Mouse (Mus musculus) Patski (cell line): ENCODE results near the gene Cap2. TPM values are rescaled to one million over a fixed set of nuclear protein-coding genes. Genes with fewer than 3 reads are reported as not detected.

Experiments
- ATAC-seq: fragments of 100-300 bp; one replicate; pipeline ENCODE4 v1.8.0; 2021
- CTCF ChIA-PET: fragments of 350-600 bp; sonication (Branson Sonifier 250); formaldehyde crosslinking; loops from one replicate; lab custom pipeline; 2022; ENCODE audit warnings: inconsistent platforms; lab: Charles Lee
- POLR2A ChIA-PET: fragments of 350-600 bp; sonication (Branson Sonifier 250); formaldehyde crosslinking; loops from one replicate; lab custom pipeline; 2022; ENCODE audit warnings: antibody characterized with exemption, inconsistent platforms; lab: Charles Lee
- DNase-seq: peaks from one replicate; pipeline ENCODE4 v3.0.0-alpha.2; 2011; ENCODE audit warnings: low read depth, low spot score
- H3K27me3 ChIP-seq: fragments of 371-371 bp; one replicate; pipeline ENCODE4 v1.5.1; 2021
- CTCF ChIP-seq: fragments of 100-300 bp; IDR thresholded peaks from one replicate; pipeline ENCODE4 v1.5.1; 2021
- in situ Hi-C: fragments of 300-500 bp; cut with MboI; formaldehyde crosslinking; loops from 3 replicates; pipeline ENCODE4 v1.11.1; 2018; ENCODE audit warnings: low pct_unique_long_range_greater_than_20kb, mixed read lengths
- polyA plus RNA-seq: library from polyadenylated mRNA; unstranded; gene quantifications from one replicate; pipeline ENCODE4 v1.2.3, GENCODE M21; 2021

Gene Cap2
- polyA plus RNA-seq, 1 experiment from 2014 or later = not detected

- no peaks in the 10 kb centered on the region for H3K27me3 ChIP-seq
- ChIA-PET POLR2A (no interaction called here), CTCF (no interaction called here)
- in situ Hi-C loops = no loop called here
- TF ChIP-seq CTCF = no peak
- ATAC-seq = no peak
- DNase-seq = no peak
Observed at GRCm38 (mm10) chr13:46588606-46589005, 87.0 kb downstream of the Cap2 start.

DNA sequence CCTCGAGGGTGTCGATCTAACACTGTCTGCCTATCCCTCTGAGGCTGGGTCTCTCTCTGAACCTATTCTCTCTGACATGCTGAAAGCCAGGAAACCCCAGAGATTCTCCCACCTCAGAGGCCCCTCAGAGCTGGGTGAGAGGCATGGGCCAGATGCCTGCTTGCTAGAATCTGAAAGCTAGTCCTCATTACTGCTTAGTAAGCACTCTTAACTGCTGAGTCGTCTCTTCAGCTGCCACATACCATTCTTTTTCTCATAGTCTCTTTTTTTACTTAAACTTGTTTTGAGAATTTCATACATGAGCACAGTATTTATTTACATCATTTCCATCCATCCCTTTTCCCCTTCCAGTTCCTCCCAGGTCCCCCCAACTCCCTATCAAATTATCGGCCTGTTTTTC lies 89.2 kb downstream of the Cap2 start:
- TF ChIP-seq CTCF = no peak
- ATAC-seq (no peak), DNase-seq (no peak)
- H3K27me3 ChIP-seq = no peaks in the 10 kb centered on the region
- CTCF ChIA-PET = no interaction called here
- POLR2A ChIA-PET = no interaction called here
- in situ Hi-C loops = no loop called here

DNA sequence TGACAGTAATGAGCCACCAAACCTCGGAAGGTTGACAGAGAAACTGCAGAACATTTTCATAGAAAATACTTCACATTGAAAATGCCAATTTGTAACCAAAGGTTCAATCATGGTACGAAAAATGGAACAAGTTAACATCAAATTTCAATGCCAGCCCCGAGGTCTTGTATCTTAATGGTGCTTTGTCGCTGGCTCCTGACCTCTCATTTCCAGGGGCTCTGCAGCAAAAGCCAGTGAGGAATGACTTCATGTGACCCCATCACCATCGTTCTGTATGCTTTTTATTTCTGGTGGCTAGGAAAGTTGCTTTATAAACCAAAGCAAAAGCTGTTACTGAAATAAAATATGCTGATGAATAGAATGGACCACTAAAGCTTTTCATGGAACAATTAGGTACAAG lies 99.0 kb downstream of the Cap2 start:
- in situ Hi-C loops = no loop called here
- POLR2A ChIA-PET = no interaction called here
- H3K27me3 ChIP-seq = peaks cover 6% of the 10 kb centered on the region
- CTCF ChIA-PET = no interaction called here
- no peak for ATAC-seq
- DNase-seq = no peak
- TF ChIP-seq CTCF = no peak

GRCm38 (mm10) chr13:46601386-46601785 lies 99.7 kb downstream of the Cap2 start:
- H3K27me3 ChIP-seq = peaks cover 6% of the 10 kb centered on the region
- in situ Hi-C loops = no loop called here
- TF ChIP-seq CTCF = no peak
- CTCF ChIA-PET = no interaction called here
- ATAC-seq = no peak
- POLR2A ChIA-PET = no interaction called here
- DNase-seq = no peak

DNA sequence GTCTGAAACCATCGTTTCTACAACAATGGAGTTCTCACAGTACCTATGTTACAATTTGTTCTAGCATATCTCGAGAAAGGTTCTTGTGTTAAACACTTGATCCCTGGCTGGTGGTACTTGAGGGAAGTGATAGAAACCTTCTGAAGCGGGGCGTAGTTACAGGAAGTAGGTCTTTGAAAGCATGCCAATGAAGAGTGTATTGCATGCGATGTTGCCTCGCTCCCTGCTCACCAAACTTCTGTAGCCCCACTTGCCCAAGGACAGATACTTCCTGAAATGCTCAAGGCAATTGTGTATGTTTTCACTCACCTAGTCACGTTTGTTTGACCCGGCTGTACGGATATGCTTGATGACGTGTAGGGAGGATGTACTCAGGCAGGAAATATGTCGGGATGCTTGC lies 101.0 kb downstream of the Cap2 start:
- in situ Hi-C loops = no loop called here
- POLR2A ChIA-PET = no interaction called here

GRCm38 (mm10) chr13:46611033-46611432 lies 109.4 kb downstream of the Cap2 start:
- POLR2A ChIA-PET = no interaction called here
- no peak for ATAC-seq
- TF ChIP-seq CTCF = no peak
- CTCF ChIA-PET = no interaction called here
- no peak for DNase-seq
- H3K27me3 ChIP-seq = no peaks in the 10 kb centered on the region
- in situ Hi-C loops = no loop called here

More for the DNA sequence above, 101.0 kb downstream of the Cap2 start:
- CTCF ChIA-PET = interaction anchor here (1.1 kb wide), 1 partner anchor 44 kb away, joined by 3 read pairs; no protein-coding TSS in a partner anchor
- ATAC-seq = no peak
- DNase-seq = no peak
- TF ChIP-seq CTCF = no peak
- H3K27me3 ChIP-seq = peaks cover 6% of the 10 kb centered on the region

DNA sequence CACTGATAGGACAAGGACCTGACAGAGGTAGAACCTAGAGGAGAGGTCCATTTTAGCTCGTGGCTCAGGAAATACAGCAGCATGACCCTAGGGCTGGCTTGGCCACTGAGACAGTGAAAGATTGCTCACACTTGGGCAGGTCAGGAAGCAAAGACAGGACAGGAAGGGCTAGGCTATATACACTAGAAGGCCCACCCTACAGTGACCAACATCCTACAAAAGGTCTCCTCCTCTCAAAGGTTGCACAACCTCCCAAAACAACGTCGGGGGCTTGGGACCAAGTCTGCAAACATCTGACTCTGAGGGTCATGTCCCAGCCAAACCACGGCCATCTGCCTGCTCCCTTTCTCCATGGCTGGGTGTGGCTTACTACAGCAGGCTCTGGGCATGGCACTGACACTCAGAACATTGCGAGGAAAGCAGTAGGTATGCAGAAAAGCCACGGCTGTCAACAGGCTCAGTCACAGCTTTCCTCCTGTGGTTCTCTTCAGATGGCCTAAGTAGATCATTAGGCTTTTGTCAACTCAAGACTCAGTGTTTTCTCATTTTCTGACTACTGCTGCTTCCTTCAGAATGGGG lies 112.1 kb downstream of the Cap2 start:
- ChIA-PET POLR2A (no interaction called here), CTCF (no interaction called here)
- TF ChIP-seq CTCF = no peak
- in situ Hi-C loops = no loop called here
- no peak for ATAC-seq
- no peaks in the 10 kb centered on the region for H3K27me3 ChIP-seq
- DNase-seq = no peak

DNA sequence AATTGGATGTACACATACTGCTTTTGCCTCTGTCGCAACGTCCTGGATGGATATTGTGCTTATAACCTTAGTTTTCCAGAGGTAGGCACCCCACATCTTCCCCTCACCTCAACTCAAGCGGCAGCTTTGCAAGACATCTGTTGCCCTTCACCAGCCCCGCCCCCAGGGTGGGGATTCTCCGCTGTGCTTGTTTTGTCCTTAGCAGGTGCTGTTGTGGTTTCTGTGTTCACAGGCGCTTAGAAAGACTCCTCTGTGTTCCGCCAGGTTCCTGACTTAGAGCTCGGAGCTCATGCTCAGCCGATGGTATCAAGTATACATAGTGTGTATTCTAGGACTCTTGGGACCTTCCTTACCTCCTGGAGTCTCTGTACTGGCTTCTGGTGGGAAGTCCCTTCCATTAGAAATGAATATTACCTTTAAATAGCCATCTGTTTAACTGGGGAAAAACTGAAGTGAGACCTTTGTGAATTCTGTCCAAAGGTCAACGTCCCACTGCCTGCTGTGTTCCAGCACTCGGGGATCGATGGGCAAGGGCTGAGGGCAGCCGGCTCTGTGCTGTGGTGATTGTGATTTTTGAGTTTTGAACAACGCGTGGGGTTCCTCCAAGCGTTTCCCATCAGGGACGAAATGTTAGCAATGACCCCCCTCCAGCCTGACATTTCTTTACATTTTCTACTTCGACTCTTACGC lies 115.2 kb downstream of the Cap2 start:
- ATAC-seq (no peak), DNase-seq (no peak)
- no peaks in the 10 kb centered on the region for H3K27me3 ChIP-seq
- in situ Hi-C loops = no loop called here
- TF ChIP-seq CTCF = no peak
- POLR2A ChIA-PET = no interaction called here
- CTCF ChIA-PET = no interaction called here

DNA sequence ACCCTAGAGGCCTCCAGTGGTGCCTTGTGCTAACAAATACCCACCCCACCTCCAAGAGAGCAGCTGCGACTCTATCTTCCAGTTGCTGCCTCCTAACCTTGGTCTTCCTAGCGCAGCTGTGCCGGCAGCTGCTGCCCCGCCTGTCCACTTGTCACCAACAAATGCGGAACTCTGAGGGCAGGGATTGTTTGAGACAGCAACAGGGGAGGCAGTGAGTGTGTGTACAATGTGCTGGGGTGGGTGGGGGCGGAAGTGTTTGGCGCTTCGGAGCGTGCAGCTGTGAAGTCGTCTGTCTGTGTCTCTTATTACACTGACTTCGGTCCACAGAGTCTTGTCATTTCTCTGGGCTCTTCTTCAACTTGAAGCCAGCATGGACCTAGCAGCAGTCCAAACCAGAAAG lies 118.0 kb downstream of the Cap2 start:
- no peak for DNase-seq
- no peak for TF ChIP-seq CTCF
- no peak for ATAC-seq
- peaks cover 5% of the 10 kb centered on the region for H3K27me3 ChIP-seq
- in situ Hi-C loops = no loop called here
- ChIA-PET CTCF (no interaction called here), POLR2A (no interaction called here)

GRCm38 (mm10) chr13:46620964-46621757 lies 119.5 kb downstream of the Cap2 start:
- DNase-seq (no peak), ATAC-seq (no peak)
- in situ Hi-C loops = no loop called here
- peaks cover 5% of the 10 kb centered on the region for H3K27me3 ChIP-seq
- ChIA-PET CTCF (no interaction called here), POLR2A (no interaction called here)
- no peak for TF ChIP-seq CTCF

- no peak for ATAC-seq
- POLR2A ChIA-PET = no interaction called here
- DNase-seq = peak; percentile 48
- in situ Hi-C loops = no loop called here
- CTCF ChIA-PET = no interaction called here
- TF ChIP-seq CTCF = no peak
- H3K27me3 ChIP-seq = peaks cover 8% of the 10 kb centered on the region
Observed at GRCm38 (mm10) chr13:46626608-46627007, 125.0 kb downstream of the Cap2 start.
